Mouse (Mus musculus): ENCODE data around the gene Mgat5.

Gene Mgat5

DNA sequence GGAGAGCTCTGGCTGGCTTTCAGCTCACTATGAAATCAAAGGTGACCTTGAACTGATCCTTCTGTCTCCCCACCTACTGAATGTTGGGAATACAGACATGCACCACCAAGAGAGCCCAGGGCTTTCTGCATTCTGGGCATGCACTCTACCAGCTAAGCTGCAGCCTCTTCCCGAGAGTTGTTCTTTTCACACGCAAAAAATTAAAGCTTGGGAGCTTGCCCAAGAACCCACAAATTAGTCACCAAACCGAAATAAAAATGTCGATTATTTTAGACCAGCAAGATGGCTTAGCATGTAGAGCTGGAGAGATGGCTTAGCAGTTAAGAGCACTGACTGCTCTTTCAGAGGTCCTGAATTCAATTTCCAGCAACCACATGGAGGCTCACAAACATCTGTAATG lies 230.0 kb downstream of the Mgat5 start:
- DNase-seq (ENCODE audit: low spot score in 2 of 2) = no peak

GRCm38 (mm10) chr1:127437091-127437490 lies 232.3 kb downstream of the Mgat5 start:
- DNase-seq (ENCODE audit: low spot score in 2 of 2) = no peak

- no peak for DNase-seq (ENCODE audit: low spot score in 2 of 2)
Observed at GRCm38 (mm10) chr1:127439452-127439891, 234.7 kb downstream of the Mgat5 start.

DNA sequence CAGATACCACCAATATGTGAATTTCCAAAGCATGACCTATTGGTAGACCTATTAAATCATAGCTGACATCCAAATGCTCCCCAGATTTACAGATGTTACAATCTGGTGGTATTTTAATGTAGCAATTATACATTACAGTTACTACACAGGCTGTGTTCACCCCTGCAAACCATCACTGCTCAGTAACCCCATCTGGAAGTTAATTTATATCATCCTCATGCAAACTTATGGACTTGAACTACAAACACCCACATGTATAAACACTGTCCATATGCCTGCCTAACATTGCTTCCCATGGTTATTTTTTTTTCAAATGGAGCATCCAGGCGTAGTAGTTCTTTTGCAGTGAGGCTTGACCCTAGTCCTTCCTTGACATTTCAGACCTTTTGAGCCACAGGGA lies 236.2 kb downstream of the Mgat5 start:
- DNase-seq (ENCODE audit: low spot score in 2 of 2) = no peak

DNA sequence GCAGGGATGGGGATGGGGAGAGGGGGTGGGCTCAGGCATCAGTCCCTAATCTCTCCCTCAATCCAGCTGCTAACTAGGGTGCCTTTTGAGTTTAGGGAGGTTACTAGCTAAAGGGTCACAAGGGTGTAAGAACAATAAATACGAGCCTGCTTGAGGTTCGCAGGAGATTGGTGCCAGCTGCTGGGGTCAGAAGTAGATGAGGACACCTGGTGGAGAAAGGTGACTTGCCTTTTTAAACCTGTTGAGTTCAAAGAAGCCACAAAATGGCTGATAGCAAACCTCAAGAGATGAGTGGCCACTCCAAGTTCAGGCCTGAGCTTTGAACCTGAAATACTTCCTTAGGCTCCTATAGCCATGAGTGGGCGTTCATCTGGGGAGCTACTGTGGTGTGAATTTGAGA lies 236.9 kb downstream of the Mgat5 start:
- DNase-seq (ENCODE audit: low spot score in 2 of 2) = no peak

- no peak for DNase-seq (ENCODE audit: low spot score in 2 of 2)
Observed at GRCm38 (mm10) chr1:127442880-127443877, 238.4 kb downstream of the Mgat5 start.

DNA sequence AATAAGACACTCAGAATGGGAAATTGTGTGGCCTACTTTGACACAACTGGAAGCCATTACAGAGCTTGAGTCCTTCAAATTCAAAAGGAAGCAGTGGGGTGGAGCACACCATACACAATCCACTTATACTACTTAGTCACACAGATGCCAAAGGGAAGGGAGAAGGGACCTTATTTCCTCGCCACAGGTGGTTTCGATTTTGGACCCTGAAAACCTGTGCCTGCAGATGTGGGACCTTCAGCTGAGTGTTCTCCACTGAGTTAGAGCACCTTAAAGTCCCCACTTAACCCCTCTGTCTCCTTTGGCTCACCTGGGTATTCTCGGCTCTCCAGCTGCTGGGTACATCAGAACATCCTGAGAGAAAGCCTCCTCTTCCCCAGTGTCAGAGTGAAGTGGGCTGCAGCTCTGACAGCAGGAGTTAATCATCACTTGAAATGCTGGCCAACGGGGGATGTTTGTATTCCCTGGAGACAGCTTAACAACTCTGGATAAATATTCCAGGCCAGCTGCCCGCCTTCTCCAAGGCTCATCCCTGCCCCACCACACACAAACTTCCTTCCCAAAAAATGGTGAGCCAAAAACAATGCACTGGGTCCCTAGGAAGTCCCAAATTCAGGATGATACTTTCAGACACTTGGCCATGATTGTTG lies 240.1 kb downstream of the Mgat5 start:
- DNase-seq (ENCODE audit: low spot score in 2 of 2) = peak in 1 of 2 experiments; percentile 11

DNA sequence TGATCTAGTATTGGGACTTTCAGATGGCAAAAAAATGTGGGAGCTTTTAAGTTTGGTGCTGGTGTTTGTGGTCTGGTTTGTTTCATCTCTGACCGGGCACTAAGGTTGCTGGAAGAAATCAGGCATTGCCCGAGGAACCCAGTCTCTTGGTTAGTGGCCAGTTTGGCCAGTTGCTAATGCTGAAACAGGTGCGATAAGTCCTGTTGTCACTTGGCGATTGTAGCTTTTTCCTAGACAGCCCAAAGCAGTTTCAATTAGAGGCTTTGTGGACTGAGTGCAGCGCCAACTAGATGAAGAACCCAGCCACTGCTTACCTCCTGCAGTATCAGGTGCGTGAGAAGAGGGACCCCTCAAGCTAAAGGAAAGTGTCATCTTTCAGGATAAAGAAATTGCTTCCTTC lies 248.6 kb downstream of the Mgat5 start:
- DNase-seq (ENCODE audit: low spot score in 2 of 2) = no peak

GRCm38 (mm10) chr1:127459015-127459451 lies 254.2 kb downstream of the Mgat5 start:
- peak; percentile 23 to 31 for DNase-seq (ENCODE audit: low spot score in 2 of 2)

- no peak for DNase-seq (ENCODE audit: low spot score in 2 of 2)
Observed at GRCm38 (mm10) chr1:127459576-127459975, 254.8 kb downstream of the Mgat5 start.

GRCm38 (mm10) chr1:127461017-127461416 lies 256.2 kb downstream of the Mgat5 start:
- no peak for DNase-seq (ENCODE audit: low spot score in 2 of 2)

- no peak for DNase-seq (ENCODE audit: low spot score in 2 of 2)
Observed at GRCm38 (mm10) chr1:127464041-127464440, 259.2 kb downstream of the Mgat5 start.

- DNase-seq (ENCODE audit: low spot score in 2 of 2) = no peak
Observed at GRCm38 (mm10) chr1:127465292-127465691, 260.5 kb downstream of the Mgat5 start.

DNA sequence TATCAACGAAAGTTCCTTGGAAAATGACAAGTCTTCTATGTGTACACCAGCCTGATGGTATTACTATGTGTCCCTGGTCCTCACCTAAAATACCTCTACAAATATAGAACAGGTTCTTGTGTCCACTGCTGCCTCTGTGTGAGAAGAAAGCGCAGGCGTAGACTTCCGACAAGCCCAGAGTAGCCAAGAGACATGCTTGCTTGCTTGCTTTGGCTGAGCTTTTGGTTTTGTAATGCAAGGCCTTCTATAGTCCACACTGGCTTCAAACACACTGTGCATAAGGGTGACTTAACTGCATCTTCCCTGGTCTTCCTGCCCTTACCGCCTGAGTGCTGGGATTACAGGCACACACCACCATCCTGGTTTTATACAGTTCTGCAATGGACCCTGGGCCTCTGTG lies 262.4 kb downstream of the Mgat5 start:
- DNase-seq (ENCODE audit: low spot score in 2 of 2) = no peak

DNA sequence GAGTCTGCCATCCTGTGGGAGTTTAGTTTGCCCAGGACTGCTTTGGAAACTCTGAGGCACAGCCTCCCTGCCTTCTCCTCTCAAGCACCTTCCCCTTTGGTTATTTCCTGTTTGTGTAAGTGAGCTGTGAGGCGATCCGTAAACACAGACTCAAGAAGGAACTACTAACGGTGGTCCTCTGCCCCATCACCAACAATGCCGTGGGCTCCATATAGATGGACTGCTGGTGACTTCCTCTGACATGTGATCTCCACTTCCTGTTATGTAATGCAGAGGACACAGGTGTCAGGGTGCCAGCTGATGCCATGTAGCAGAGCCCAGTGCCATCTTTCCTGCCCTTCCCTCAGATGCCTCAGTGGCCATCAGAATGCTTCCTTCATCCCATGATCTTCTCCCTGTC lies 265.4 kb downstream of the Mgat5 start:
- DNase-seq (ENCODE audit: low spot score in 2 of 2) = no peak

DNA sequence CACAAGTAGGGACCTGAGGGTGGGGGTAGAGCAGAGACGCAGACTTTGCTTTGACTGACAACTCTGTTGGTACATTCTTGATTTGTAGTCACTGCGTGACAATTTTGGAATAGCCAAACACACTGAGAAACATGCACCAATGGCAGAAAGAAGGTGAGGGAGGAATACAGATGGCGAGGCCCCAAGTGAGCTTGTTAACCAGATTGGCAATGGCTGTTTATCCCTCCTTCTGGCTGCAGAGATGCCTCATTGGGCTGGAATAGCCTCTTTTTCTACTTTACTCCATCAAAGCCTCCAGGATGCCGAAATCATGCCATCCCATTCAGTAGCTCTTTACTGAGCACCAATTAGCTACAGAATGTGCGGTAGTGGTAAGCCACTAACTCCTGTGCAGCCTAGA lies 270.9 kb downstream of the Mgat5 start:
- DNase-seq (ENCODE audit: low spot score in 2 of 2) = no peak

- DNase-seq (ENCODE audit: low spot score in 2 of 2) = no peak
Observed at GRCm38 (mm10) chr1:127482911-127483310, 278.1 kb downstream of the Mgat5 start.

- no peak for DNase-seq (ENCODE audit: low spot score in 2 of 2)
Observed at GRCm38 (mm10) chr1:127484188-127484587, 279.4 kb downstream of the Mgat5 start.

DNA sequence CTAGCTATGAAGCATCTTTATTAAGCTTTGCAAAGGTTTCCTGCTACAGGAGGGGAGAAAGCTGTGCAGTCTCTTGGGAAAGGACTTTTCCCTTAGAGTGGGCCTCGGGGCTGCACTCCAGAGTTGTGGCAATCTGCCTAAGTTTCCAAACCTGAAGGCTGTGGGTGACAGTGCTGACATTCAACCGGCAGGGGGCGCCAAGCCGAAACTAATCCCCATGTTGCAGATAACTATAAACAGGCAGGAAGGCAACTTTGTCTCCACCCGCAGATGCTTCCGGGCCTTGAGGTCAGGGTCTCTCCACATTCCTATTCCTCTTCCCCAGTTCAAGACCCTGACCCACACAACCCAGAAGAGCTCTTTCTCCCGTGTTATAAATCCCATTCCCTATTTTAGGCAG lies 280.0 kb downstream of the Mgat5 start:
- DNase-seq (ENCODE audit: low spot score in 2 of 2) = peak; percentile 5 to 20

DNA sequence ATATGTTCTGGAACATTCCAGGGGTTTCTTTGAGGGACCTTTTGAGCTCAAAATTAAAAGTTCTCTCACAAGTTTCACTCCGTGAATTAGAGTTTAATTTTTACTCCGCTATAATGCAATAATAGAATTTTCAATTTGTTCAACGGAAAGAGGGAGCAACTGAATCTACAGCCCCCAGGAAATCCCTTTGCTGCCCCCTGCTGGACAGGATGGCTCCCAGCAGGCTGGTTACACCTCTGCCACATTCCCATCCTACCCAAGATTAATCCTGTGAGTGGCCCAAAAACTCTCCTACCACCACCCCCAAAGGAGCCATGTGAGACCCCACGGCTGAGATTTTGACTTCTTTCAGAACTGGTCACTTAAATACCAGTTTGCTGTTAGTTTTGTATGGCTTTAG lies 282.3 kb downstream of the Mgat5 start:
- peak in 1 of 2 experiments; percentile 11 for DNase-seq (ENCODE audit: low spot score in 2 of 2)

- DNase-seq (ENCODE audit: low spot score in 2 of 2) = peak; percentile 39 to 55
Observed at GRCm38 (mm10) chr1:127496737-127497543, 292.1 kb downstream of the Mgat5 start.

DNA sequence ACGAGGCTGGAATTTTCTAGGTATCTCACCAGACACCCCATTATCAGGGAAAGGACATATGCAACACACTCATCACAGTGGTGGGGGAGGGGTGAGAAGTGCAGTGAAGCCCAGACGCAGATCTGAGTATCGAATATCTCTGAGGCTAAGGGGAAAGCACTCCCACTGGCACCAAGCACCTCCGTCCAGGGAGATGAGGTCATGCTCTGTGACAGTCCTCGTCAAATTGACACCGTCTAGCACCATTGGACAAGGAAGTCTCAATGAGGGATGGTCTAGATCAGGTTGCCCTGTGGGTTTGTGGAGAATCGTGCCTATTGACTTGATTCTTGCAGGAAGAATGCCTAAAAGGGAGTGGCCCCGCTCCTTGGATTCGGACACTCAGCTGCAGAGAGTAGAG lies 293.9 kb downstream of the Mgat5 start:
- DNase-seq (ENCODE audit: low spot score in 2 of 2) = no peak
